Mouse (Mus musculus) liver, embryonic 15.5 days (tissue): ENCODE measurements around the gene Lgalsl. TPM values are rescaled to one million over a fixed set of nuclear protein-coding genes. Genes with fewer than 3 reads are reported as not detected.

Experiments
- ATAC-seq: fragments of 200-750 bp; cut with Nextera tagmentation; 2 replicates; pipeline ENCODE4 v1.8.0; 2017; ENCODE audit warnings: moderate number of reproducible peaks, mild to moderate bottlenecking, moderate library complexity; ENCODE audit not compliant: insufficient read depth
- H3K27ac ChIP-seq: fragments of 300-500 bp; sonication (generic); replicated peaks from 2 replicates; pipeline ENCODE4 v1.5.1; 2015; ENCODE audit warnings: mild to moderate bottlenecking, inconsistent platforms
- H3K27me3 ChIP-seq: fragments of 300-500 bp; sonication (generic); 2 replicates; pipeline ENCODE4 v1.6.1; 2015; ENCODE audit warnings: mild to moderate bottlenecking, inconsistent platforms
- H3K36me3 ChIP-seq: fragments of 300-500 bp; sonication (generic); replicated peaks from 2 replicates; pipeline ENCODE4 v1.6.1; 2015; ENCODE audit warnings: moderate library complexity, mild to moderate bottlenecking, inconsistent platforms
- H3K4me1 ChIP-seq: fragments of 300-500 bp; sonication (generic); replicated peaks from 2 replicates; pipeline ENCODE4 v1.6.1; 2015; ENCODE audit warnings: inconsistent platforms
- H3K4me2 ChIP-seq: fragments of 300-500 bp; sonication (generic); 2 replicates; pipeline ENCODE4 v1.6.1; 2015; ENCODE audit warnings: moderate library complexity, mild to moderate bottlenecking, inconsistent platforms
- H3K4me3 ChIP-seq: fragments of 300-500 bp; sonication (generic); replicated peaks from 2 replicates; pipeline ENCODE4 v1.5.1; 2015; ENCODE audit warnings: mild to moderate bottlenecking, inconsistent platforms
- H3K9ac ChIP-seq: fragments of 300-500 bp; sonication (generic); 2 replicates; pipeline ENCODE4 v1.6.1; 2015; ENCODE audit warnings: moderate library complexity, mild to moderate bottlenecking, inconsistent platforms
- H3K9me3 ChIP-seq: fragments of 300-500 bp; sonication (generic); replicated peaks from 2 replicates; pipeline ENCODE4 v1.6.1; 2016; ENCODE audit warnings: inconsistent platforms
- WGBS: fragments of 180-500 bp; shearing (Covaris S2); methylation state at CpG from one replicate; pipeline ENCODE4 v1.1.7; 2015; ENCODE audit warnings: mixed read lengths; ENCODE audit not compliant: insufficient replicate concordance; 5-methylcytosine and 5-hydroxymethylcytosine counted together
- polyA plus RNA-seq: library from polyadenylated mRNA; unstranded; fragments of >200 nt; fragmentation: Nextera tagmentation; extraction: Ambion mirVana; gene quantifications from 2 replicates; pipeline ENCODE4 v1.2.1, GENCODE M21; 2015

The Lgalsl gene
- polyA plus RNA-seq: 9.0 and 9.1 TPM in 2 replicates

- WGBS: under 1% methylated on average over 100 of the region's 102 CpGs
- H3K36me3 ChIP-seq: peaks cover 8% of the 10 kb centered on the region; the same call in 1 of the 2 replicates
Measured at GRCm38 (mm10) chr11:20830686-20831505, at the start of gene Lgalsl. TSS of gene Lgalsl (minus strand) at chr11:20831056.

GRCm38 (mm10) chr11:20878644-20879043 is 47.8 kb upstream of the Lgalsl start:
- no peak overlapping the region for H3K9ac ChIP-seq
- H3K27me3 ChIP-seq: no peaks in the 10 kb centered on the region; the same call in 1 of the 2 replicates
- WGBS: 78% methylated on average over 5 of the region's 5 CpGs
- ATAC-seq: no peak
- H3K36me3 ChIP-seq: no peaks in the 10 kb centered on the region
- no peaks in the 10 kb centered on the region for H3K4me1 ChIP-seq
- no peak overlapping the region for H3K27ac ChIP-seq
- H3K4me3 ChIP-seq: no peak overlapping the region
- no peaks in the 10 kb centered on the region for H3K9me3 ChIP-seq
- H3K4me2 ChIP-seq: no peak overlapping the region

More at GRCm38 (mm10) chr11:20830686-20831505, at the start of gene Lgalsl:
- peaks cover 49% of the 10 kb centered on the region for H3K27me3 ChIP-seq
- H3K27ac ChIP-seq: peak within 1 kb of the TSS; percentile 64
- peak; percentile 83 for ATAC-seq
- H3K4me3 ChIP-seq: peak within 1 kb of the TSS; percentile 76
- H3K4me1 ChIP-seq: peaks cover 21% of the 10 kb centered on the region
- H3K9me3 ChIP-seq: no peaks in the 10 kb centered on the region
- peak within 1 kb of the TSS; percentile 66 for H3K9ac ChIP-seq
- peak within 1 kb of the TSS; percentile 92 for H3K4me2 ChIP-seq

DNA sequence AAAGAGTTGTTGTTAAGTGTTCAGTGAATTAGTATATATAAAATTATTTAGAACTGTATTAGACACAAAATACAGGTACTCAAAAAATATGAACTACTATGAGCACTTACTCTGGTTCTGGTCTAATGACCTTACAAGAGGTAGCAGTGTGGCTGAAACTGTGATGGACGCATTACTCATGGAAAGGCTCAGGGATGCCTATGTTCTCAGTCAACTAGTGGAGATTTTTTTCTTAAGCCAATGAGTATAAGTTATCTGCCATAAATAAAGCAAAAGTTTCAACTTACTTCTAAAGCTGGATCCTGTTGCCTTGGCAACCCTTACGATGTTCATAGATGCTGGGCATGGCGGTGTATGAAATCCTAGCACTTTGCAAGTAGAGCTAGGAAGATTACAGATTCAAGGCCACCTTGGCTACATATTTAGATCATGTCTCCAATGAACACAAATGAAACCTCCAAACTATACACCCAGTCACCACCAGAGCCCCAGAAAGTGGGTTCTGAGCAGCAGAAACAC is 46.8 kb upstream of the Lgalsl start:
- Histone ChIP-seq H3K9me3 (no peaks in the 10 kb centered on the region), H3K9ac (no peak overlapping the region), H3K27me3 (no peaks in the 10 kb centered on the region; the same call in 1 of the 2 replicates), H3K4me3 (no peak overlapping the region), H3K27ac (no peak overlapping the region), H3K36me3 (no peaks in the 10 kb centered on the region), H3K4me1 (no peaks in the 10 kb centered on the region), H3K4me2 (no peak overlapping the region)
- no peak for ATAC-seq
- 83% methylated on average over 3 of the region's 3 CpGs for WGBS

DNA sequence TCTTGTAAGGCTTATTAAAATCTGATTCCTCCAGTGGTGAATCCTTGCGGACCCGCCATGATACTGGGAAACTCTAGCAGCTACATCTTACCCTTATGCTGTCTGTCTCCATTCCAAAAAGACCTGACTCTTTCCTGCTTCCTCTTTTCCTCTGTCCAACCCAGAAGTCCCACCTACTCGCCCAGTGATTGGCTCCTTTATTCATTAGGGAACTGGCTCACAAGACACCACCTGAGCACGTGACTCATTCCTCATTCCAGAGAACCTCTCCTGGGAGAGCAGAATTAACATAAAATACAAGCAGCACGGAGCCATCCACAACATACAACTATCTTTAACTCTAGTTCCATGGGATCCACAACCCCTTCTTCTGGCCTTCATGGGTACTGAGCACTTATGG is 42.5 kb upstream of the Lgalsl start:
- H3K4me3 ChIP-seq: no peak overlapping the region
- H3K4me2 ChIP-seq: no peak overlapping the region
- no peaks in the 10 kb centered on the region for H3K36me3 ChIP-seq
- WGBS: 49% methylated on average over 5 of the region's 5 CpGs
- H3K9ac ChIP-seq: no peak overlapping the region
- H3K4me1 ChIP-seq: peaks cover 7% of the 10 kb centered on the region; the same call in 1 of the 2 replicates
- H3K27me3 ChIP-seq: no peaks in the 10 kb centered on the region
- H3K9me3 ChIP-seq: no peaks in the 10 kb centered on the region
- H3K27ac ChIP-seq: no peak overlapping the region
- ATAC-seq: no peak

DNA sequence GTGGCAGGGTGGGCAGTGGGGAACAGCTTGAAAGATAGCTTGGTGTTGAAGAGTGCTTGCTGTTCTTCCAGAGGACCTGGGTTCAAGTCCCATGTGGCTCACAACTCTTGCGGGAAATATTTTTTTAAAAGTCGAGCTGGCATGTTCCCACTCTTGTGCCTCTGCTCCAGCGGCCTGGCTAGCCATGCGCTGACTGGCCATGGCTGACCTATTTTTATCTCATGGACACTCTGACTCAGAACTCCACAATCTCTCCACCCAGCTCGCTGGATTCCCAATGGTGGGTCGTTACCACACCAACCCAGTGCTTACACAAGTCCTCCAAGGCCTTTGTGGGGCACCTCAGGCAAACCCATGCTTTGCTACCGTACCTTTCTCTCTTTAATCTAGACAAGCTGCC is 42.1 kb upstream of the Lgalsl start:
- 70% methylated on average over 7 of the region's 7 CpGs for WGBS
- no peaks in the 10 kb centered on the region for H3K36me3 ChIP-seq
- H3K4me2 ChIP-seq: no peak overlapping the region
- no peak overlapping the region for H3K27ac ChIP-seq
- no peak for ATAC-seq
- H3K27me3 ChIP-seq: no peaks in the 10 kb centered on the region
- H3K9me3 ChIP-seq: no peaks in the 10 kb centered on the region
- H3K9ac ChIP-seq: no peak overlapping the region
- no peak overlapping the region for H3K4me3 ChIP-seq
- H3K4me1 ChIP-seq: peaks cover 7% of the 10 kb centered on the region; the same call in 1 of the 2 replicates

DNA sequence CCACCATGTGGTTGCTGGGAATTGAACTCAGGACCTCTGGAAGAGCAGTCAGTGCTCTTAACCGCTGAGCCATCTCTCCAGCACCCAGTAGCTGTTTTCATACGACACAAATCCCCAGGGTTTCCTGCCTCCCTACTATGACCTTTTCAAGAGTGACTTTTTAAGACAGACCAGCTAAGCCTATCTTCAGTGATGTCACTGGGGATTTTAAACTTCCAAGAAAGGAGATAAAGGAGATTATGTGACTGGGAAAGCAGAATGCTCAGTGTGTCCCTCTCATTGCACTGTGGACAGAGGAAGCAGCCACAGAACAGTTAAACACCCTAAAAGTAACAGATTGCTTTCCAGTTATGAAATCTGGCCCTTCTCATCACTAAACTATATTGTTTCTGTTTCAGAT is 41.6 kb upstream of the Lgalsl start:
- no peak overlapping the region for H3K27ac ChIP-seq
- no peak overlapping the region for H3K9ac ChIP-seq
- H3K4me2 ChIP-seq: no peak overlapping the region
- no peaks in the 10 kb centered on the region for H3K36me3 ChIP-seq
- no peak overlapping the region for H3K4me3 ChIP-seq
- H3K27me3 ChIP-seq: no peaks in the 10 kb centered on the region
- H3K4me1 ChIP-seq: peaks cover 7% of the 10 kb centered on the region; the same call in 1 of the 2 replicates
- H3K9me3 ChIP-seq: no peaks in the 10 kb centered on the region
- ATAC-seq: no peak
- WGBS: 65% methylated on average over 2 of the region's 2 CpGs

DNA sequence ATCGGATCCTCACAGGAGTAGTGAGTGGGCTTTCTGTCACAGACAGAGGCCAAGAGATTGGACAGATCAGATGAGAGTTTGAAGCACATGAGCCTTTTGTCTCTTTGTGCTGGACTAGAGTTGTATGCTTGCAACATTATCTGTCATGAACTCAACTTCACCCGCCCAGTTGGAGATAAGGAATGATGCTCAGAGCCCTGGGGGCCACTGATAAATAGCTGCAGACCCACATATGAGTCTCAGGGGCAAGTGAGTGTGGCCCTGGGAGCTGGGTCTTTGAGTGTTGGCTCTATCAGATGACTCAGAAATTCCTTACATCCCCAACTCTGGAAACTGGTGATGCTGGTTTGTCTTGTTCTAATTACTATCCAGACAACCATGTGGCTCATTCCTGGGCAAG is 39.1 kb upstream of the Lgalsl start:
- ATAC-seq: 0 out of 2 replicates have a peak, but pooled peaks have one; percentile 22
- no peak overlapping the region for H3K27ac ChIP-seq
- no peaks in the 10 kb centered on the region for H3K36me3 ChIP-seq
- no peaks in the 10 kb centered on the region for H3K9me3 ChIP-seq
- no peak overlapping the region for H3K4me3 ChIP-seq
- 13% methylated on average over 2 of the region's 2 CpGs for WGBS
- H3K4me2 ChIP-seq: no peak overlapping the region
- no peaks in the 10 kb centered on the region for H3K27me3 ChIP-seq
- H3K4me1 ChIP-seq: peaks cover 7% of the 10 kb centered on the region; the same call in 1 of the 2 replicates
- H3K9ac ChIP-seq: no peak overlapping the region

DNA sequence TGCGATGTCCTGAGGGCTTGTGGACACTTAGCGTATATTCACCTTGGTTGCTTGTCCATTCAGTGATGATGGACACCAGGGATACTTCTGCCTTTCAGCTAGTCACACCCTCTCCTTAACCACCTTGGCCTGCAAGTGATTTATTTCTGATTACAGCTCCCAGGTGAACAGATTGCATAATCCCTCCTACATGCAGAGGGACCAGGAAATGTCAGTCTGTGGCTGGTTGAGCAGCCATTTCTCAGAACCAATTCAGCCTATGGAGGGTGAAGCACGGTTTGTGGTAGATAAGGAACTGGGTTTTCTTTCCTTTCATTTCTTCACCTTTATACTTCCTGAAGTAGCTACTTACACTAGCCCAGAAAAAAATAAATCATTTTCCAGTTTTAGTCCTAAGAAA is 34.6 kb upstream of the Lgalsl start:
- 58% methylated on average over 3 of the region's 3 CpGs for WGBS
- H3K4me1 ChIP-seq: peaks cover 7% of the 10 kb centered on the region; the same call in 1 of the 2 replicates
- no peak overlapping the region for H3K9ac ChIP-seq
- no peak overlapping the region for H3K27ac ChIP-seq
- H3K4me3 ChIP-seq: no peak overlapping the region
- H3K36me3 ChIP-seq: no peaks in the 10 kb centered on the region
- no peak overlapping the region for H3K4me2 ChIP-seq
- H3K27me3 ChIP-seq: no peaks in the 10 kb centered on the region
- no peak for ATAC-seq
- H3K9me3 ChIP-seq: no peaks in the 10 kb centered on the region

- Histone ChIP-seq H3K4me3 (no peak overlapping the region), H3K27ac (no peak overlapping the region), H3K9me3 (no peaks in the 10 kb centered on the region), H3K4me2 (no peak overlapping the region), H3K9ac (no peak overlapping the region), H3K4me1 (peaks cover 2% of the 10 kb centered on the region; the same call in 1 of the 2 replicates), H3K27me3 (no peaks in the 10 kb centered on the region), H3K36me3 (no peaks in the 10 kb centered on the region)
- no peak for ATAC-seq
- 45% methylated on average over 6 of the region's 6 CpGs for whole genome bisulfite sequencing
Measured at GRCm38 (mm10) chr11:20864647-20865046, 33.8 kb upstream of the Lgalsl start.

DNA sequence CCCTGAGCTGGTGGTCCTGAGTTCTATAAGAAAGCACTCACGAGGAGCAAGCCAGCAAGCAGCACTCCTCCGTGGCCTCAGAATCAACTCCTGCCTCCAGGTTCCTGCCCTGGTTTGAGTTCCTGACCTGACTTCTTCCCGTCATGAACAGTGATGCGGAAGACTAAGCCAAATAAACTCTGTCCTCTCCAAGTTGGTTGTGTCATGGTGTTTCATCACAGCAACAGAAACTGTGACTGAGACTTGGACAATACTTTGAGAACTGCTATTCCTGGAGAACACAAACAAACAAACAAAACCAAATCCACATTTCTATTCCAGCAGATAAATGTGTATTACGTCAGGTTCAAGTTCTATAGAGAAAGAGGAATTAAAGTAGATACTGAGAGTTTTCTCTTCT is 31.2 kb upstream of the Lgalsl start:
- Histone ChIP-seq H3K4me1 (no peaks in the 10 kb centered on the region), H3K36me3 (no peaks in the 10 kb centered on the region), H3K9me3 (no peaks in the 10 kb centered on the region), H3K27ac (no peak overlapping the region), H3K4me2 (no peak overlapping the region), H3K9ac (no peak overlapping the region), H3K27me3 (no peaks in the 10 kb centered on the region), H3K4me3 (no peak overlapping the region)
- WGBS: 61% methylated on average over 5 of the region's 5 CpGs
- no peak for ATAC-seq

GRCm38 (mm10) chr11:20860351-20860750 is 29.5 kb upstream of the Lgalsl start:
- H3K4me1 ChIP-seq: no peaks in the 10 kb centered on the region
- H3K27ac ChIP-seq: no peak overlapping the region
- no peaks in the 10 kb centered on the region for H3K9me3 ChIP-seq
- H3K4me3 ChIP-seq: no peak overlapping the region
- ATAC-seq: no peak
- H3K9ac ChIP-seq: no peak overlapping the region
- 57% methylated on average over 3 of the region's 3 CpGs for WGBS
- H3K36me3 ChIP-seq: no peaks in the 10 kb centered on the region
- H3K27me3 ChIP-seq: no peaks in the 10 kb centered on the region
- no peak overlapping the region for H3K4me2 ChIP-seq
